Mouse (Mus musculus): ENCODE measurements around the gene Sema6d.
A peak's percentile ranks its signal among the peaks of the same experiment; 100 is the strongest.

The Sema6d gene

GRCm38 (mm10) chr2:124399611-124400010, 309.8 kb downstream of the Sema6d start:
- no peak for DNase-seq (ENCODE audit: low read depth, low spot score)

- no peak for DNase-seq (ENCODE audit: low read depth, low spot score)
These were observed 312.1 kb downstream of the Sema6d start for GRCm38 (mm10) chr2:124401727-124402380.

GRCm38 (mm10) chr2:124403571-124403970, 313.8 kb downstream of the Sema6d start:
- DNase-seq (ENCODE audit: low read depth, low spot score) = no peak

- DNase-seq (ENCODE audit: low read depth, low spot score) = no peak
These were observed 314.2 kb downstream of the Sema6d start for GRCm38 (mm10) chr2:124403981-124404380.

- peak; percentile 73 for DNase-seq (ENCODE audit: low read depth, low spot score)
These were observed 315.1 kb downstream of the Sema6d start for GRCm38 (mm10) chr2:124404631-124405562.

- no peak for DNase-seq (ENCODE audit: low read depth, low spot score)
These were observed 319.2 kb downstream of the Sema6d start for GRCm38 (mm10) chr2:124408956-124409355.

- DNase-seq (ENCODE audit: low read depth, low spot score) = no peak
These were observed 327.0 kb downstream of the Sema6d start for GRCm38 (mm10) chr2:124416730-124417129.

GRCm38 (mm10) chr2:124418319-124418718, 328.6 kb downstream of the Sema6d start:
- DNase-seq (ENCODE audit: low read depth, low spot score) = no peak

- no peak for DNase-seq (ENCODE audit: low read depth, low spot score)
These were observed 330.5 kb downstream of the Sema6d start for GRCm38 (mm10) chr2:124420170-124420825.

- no peak for DNase-seq (ENCODE audit: low read depth, low spot score)
These were observed 340.0 kb downstream of the Sema6d start for GRCm38 (mm10) chr2:124429744-124430143.

- DNase-seq (ENCODE audit: low read depth, low spot score) = no peak
These were observed 340.9 kb downstream of the Sema6d start for GRCm38 (mm10) chr2:124430708-124431107.

GRCm38 (mm10) chr2:124435382-124436002, 345.7 kb downstream of the Sema6d start:
- no peak for DNase-seq (ENCODE audit: low read depth, low spot score)

- DNase-seq (ENCODE audit: low read depth, low spot score) = no peak
These were observed 346.9 kb downstream of the Sema6d start for GRCm38 (mm10) chr2:124436704-124437103.

- DNase-seq (ENCODE audit: low read depth, low spot score) = no peak
These were observed 354.4 kb downstream of the Sema6d start for GRCm38 (mm10) chr2:124444199-124444598.

GRCm38 (mm10) chr2:124455881-124456280, 366.1 kb downstream of the Sema6d start:
- no peak for DNase-seq (ENCODE audit: low read depth, low spot score)

- no peak for DNase-seq (ENCODE audit: low read depth, low spot score)
These were observed 367.2 kb downstream of the Sema6d start for GRCm38 (mm10) chr2:124456999-124457398.

- DNase-seq (ENCODE audit: low read depth, low spot score) = no peak
These were observed 368.3 kb downstream of the Sema6d start for GRCm38 (mm10) chr2:124458028-124458427.

GRCm38 (mm10) chr2:124460956-124461355, 371.2 kb downstream of the Sema6d start:
- no peak for DNase-seq (ENCODE audit: low read depth, low spot score)

GRCm38 (mm10) chr2:124461378-124461851, 371.6 kb downstream of the Sema6d start:
- no peak for DNase-seq (ENCODE audit: low read depth, low spot score)

- DNase-seq (ENCODE audit: low read depth, low spot score) = no peak
These were observed 375.5 kb downstream of the Sema6d start for GRCm38 (mm10) chr2:124465004-124465946.

All from R1 (cell line).